Mouse (Mus musculus) kidney, postnatal 36 days (tissue): Measurements from ENCODE around the gene Tmem127.
"Not testable (repeated sequence)": the region's sequence is repeated elsewhere in the genome, so short reads cannot be mapped to it uniquely, and the experiment has no call there.

ENCODE experiments used
- DNase-seq, 2 experiments: peaks; one replicate each; pipeline ENCODE4 v3.0.0; 2021 to 2022; ENCODE audit warnings: mixed read lengths in 2 of 2

Tmem127 gene

GRCm38 (mm10) chr2:127247592-127248333, at the start of gene Tmem127, which contains the start of gene Ciao1:
Gene Tmem127 (plus strand): TSS chr2:127247908.
Gene Ciao1 (minus strand): TSS chr2:127247816.
- DNase-seq = peak; percentile 99

- peak; percentile 36 to 73 for DNase-seq
Measured at GRCm38 (mm10) chr2:127204932-127205331, 42.8 kb upstream of the Tmem127 start.

- DNase-seq = not testable (repeated sequence)
Measured at GRCm38 (mm10) chr2:127205936-127206335, 41.8 kb upstream of the Tmem127 start.

GRCm38 (mm10) chr2:127206916-127207315, 40.8 kb upstream of the Tmem127 start:
- DNase-seq = no peak

- DNase-seq = peak; percentile 96 to 98
Measured at GRCm38 (mm10) chr2:127207547-127208451, 39.9 kb upstream of the Tmem127 start, which contains the start of the genes 1810024B03Rik and Snrnp200. Gene 1810024B03Rik (minus strand): TSS chr2:127208280. Gene Snrnp200 (plus strand): TSS chr2:127208386.

GRCm38 (mm10) chr2:127208452-127208769, 39.3 kb upstream of the Tmem127 start:
- DNase-seq = no peak

- DNase-seq = no peak
Measured at GRCm38 (mm10) chr2:127210701-127211100, 37.0 kb upstream of the Tmem127 start.

GRCm38 (mm10) chr2:127217746-127218145, 30.0 kb upstream of the Tmem127 start:
- no peak for DNase-seq

- DNase-seq = no peak
Measured at GRCm38 (mm10) chr2:127225261-127225660, 22.4 kb upstream of the Tmem127 start.

- no peak for DNase-seq
Measured at GRCm38 (mm10) chr2:127237897-127238610, 9.7 kb upstream of the Tmem127 start.

GRCm38 (mm10) chr2:127240065-127240464, 7.6 kb upstream of the Tmem127 start:
- peak; percentile 39 to 53 for DNase-seq

GRCm38 (mm10) chr2:127248334-127249004, 761 bp downstream of the Tmem127 start:
- peak in 1 of 2 experiments; percentile 63 for DNase-seq

- no peak for DNase-seq
Measured at GRCm38 (mm10) chr2:127250291-127251008, 2.7 kb downstream of the Tmem127 start.

- DNase-seq = peak; percentile 23 to 55
Measured at GRCm38 (mm10) chr2:127251457-127251856, 3.7 kb downstream of the Tmem127 start.

GRCm38 (mm10) chr2:127251880-127252527, 4.3 kb downstream of the Tmem127 start:
- peak; percentile 24 to 52 for DNase-seq

- peak in 1 of 2 experiments; percentile 22 for DNase-seq
Measured at GRCm38 (mm10) chr2:127252787-127253186, 5.1 kb downstream of the Tmem127 start.

GRCm38 (mm10) chr2:127254604-127255134, 7.0 kb downstream of the Tmem127 start:
- no peak for DNase-seq

GRCm38 (mm10) chr2:127255294-127255693, 7.6 kb downstream of the Tmem127 start:
- no peak for DNase-seq

- DNase-seq = no peak
Measured at GRCm38 (mm10) chr2:127259340-127259739, 11.6 kb downstream of the Tmem127 start.

- DNase-seq = no peak
Measured at GRCm38 (mm10) chr2:127262480-127262879, 14.8 kb downstream of the Tmem127 start.

GRCm38 (mm10) chr2:127267854-127268253, 20.1 kb downstream of the Tmem127 start:
- peak in 1 of 2 experiments; percentile 40 for DNase-seq
